Mouse (Mus musculus): ENCODE measurements around the gene Mpp2.

The Mpp2 gene

DNA sequence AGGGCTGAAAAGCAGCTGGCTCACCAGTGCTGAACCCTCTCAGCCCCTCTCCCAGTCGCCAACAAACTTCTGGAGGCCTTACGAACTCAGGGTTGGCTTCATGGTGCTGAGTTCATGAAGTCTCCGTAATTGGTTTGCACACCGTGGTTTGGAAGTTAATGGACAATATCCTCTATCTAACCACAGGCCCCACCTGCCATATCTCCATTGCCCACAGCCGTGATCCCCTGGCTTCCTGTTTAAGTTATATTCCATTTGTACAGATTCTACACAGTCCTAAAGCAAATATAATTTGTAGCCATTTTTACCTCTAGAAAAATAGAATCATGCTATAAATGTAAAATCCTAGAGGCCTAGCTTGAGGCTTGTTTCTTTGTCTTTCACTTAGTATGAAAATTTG, 15.6 kb downstream of the Mpp2 start:
- DNase-seq (ENCODE audit: extremely low spot score, low read depth, low spot score), result no peak

DNA sequence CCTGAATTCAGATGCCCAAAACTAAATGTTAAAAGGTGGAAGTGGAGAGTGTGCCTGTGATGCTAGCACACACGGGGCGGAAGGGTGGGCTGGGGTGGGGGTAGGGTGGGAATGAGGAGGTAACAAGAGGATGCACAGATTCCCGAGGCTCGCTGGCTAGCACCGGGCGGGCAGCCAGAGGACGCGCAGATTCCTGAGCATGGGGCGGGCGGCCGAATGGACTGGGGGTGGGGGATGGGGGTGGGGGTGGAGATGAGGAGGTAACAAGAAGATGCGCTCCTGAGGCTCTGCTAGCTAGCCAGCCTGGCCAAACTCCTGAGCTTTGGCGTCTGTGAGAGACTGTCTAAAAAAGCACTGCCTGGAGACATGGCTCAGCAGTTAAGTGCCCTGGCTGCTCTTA, 17.9 kb downstream of the Mpp2 start:
- no peak for DNase-seq (ENCODE audit: extremely low spot score, low read depth, low spot score)

DNA sequence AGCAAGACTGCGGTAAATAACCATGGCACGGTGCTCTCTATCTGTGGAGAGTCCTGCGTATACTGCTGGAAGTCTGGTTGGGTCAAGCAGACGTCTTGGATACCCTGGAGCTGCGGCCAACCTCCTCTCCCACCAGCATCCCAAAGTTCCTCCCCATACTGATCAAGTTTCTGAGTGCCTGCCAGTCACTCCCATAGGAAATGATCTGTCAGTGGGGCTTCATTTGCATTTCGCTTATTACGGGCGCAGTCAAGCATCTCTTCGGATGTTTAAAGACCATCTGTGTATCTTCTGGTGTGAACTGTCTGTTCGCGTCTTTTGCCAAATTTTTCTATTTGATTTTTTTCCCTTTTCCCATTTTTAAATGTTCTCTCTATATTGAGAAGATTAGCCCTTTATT, 18.7 kb downstream of the Mpp2 start:
- DNase-seq (ENCODE audit: extremely low spot score, low read depth, low spot score), result no peak

DNA sequence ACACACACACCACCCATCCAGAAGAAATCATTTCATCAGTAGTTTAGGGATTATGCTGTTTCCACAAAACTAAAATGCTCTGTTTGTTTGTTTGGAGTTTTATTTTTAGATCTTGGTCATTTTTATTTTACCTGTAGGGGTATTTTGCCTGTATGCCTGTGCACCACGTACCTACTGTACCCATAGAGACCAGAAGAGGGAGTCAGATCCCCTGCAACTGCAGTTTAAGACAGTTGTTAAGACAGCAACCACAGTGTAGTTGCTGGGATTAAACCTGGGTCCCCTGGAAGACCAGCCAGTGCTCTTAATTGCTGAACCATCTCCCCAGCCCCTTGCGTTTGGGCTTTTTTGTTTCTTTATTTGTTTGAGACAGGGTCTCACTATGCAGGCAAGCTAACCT, 19.3 kb downstream of the Mpp2 start:
- DNase-seq (ENCODE audit: extremely low spot score, low read depth, low spot score), result no peak

DNA sequence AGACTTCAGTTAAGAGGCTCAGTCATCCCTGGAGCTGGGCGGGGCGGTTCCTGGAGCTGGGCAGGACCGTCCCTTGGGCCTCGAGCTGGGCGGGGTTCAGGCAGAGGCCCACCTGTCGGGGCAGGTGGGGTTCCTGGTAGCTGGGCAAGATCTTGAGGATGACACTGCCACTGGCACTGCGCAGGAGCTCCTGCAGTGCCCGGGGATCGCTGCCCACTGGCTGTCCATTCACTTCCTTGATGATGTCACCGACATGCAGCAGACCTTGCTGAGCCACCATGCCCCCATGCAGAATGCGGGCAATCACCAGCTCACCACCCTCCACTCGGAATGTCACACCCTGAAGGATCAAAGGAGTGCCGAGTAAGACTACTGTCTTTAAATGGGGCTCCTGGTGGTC, 25.2 kb downstream of the Mpp2 start:
- no peak for DNase-seq (ENCODE audit: extremely low spot score, low read depth, low spot score)

DNA sequence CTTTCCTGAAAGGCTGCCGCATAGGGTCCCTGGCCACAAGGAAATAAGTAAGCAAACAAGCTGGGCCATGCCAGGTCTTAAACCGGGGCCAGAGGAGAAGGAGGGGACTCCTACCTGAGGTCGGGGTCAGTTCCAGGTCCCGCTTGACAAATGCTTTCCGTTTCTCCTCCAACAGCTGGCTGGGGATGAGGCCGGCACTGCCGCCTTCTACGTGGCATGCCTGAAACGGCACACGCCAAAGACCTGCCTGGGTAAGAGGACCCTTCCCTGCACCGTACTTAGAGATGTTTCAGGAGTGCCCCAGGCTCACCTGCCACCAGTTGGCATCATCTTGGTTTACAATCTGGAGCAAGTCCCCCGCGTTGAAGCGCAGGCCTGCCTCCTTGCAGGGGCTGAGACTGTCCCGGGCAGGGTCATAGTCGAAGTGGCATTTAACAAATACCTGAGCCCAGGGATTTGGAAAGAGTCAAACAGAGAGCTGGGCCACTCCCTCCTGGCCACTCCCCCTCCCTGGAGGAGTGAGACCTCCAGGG, 26.3 kb downstream of the Mpp2 start:
- no peak for DNase-seq (ENCODE audit: extremely low spot score, low read depth, low spot score)

DNA sequence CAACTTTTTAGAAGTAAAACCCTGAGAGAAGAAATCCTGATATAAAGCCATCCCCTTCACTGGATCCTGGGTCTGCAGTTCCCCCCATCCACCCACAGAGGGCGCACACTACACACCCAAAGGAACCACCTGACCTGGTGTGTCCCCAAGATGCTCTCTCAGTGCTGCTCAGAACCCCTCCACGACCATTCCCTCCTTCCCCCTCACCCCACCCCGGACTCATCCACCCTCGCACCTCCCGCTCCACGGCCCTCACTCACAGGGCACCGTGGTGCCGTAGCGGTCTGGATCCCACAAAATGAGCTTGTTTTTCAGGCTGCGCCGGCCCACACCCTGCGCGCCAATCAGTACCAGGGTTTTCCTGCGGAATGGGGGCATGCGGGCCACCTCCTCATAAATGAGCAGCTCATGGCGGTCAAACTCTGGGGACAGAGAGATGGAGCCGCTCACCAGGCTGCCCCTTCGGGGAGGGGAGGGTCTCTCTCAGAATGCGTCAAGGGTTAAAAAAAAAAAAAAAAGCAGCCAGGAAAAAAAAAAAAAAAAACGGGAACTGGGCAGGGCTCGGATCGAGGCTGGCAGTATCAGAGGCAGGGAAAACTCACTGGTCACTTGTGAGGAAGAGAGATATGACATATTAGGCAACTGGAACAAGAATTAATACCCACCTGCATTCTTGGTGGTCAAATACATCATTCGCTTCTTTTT, 26.9 kb downstream of the Mpp2 start:
- peak; percentile 50 for DNase-seq (ENCODE audit: extremely low spot score, low read depth, low spot score)

DNA sequence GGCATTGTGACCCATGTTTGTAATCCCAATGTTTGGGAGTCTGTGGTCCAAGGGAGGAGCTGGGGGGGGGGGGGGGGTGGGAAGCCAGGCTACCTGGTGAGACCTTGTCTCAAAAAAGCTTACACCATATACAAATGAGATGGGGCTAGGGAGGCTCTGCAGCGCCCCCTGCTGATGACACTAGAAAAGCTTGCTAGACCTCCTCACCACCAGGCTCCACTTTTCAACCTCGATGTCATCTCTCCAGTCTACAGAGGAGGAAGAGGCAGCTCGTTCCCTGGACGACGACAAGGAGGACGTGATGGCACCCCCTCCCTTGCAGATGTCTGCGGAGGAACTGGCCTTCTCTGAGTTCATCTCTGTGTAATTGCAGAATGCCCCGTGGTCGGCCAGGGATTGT, 34.5 kb downstream of the Mpp2 start:
- no peak for DNase-seq (ENCODE audit: extremely low spot score, low read depth, low spot score)

DNA sequence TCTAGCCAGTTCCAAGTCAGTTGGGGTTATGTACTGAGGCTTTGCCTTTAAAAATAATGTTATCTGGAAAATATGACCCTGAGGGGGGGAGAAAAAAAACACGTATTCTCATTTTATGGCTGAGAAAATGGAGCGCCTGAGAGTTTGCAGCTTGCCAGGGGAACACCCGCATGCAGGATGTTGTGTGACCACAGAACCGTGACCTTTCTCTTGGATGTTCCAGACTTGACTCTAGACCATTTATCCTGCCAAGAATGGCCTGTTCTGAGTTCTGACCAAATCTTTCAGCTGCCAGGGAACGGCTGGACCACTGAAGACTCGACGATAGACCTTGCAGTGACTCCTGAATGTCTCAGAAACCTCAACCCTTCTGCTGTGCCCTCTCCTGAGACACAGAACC, 35.1 kb downstream of the Mpp2 start:
- DNase-seq (ENCODE audit: extremely low spot score, low read depth, low spot score), result no peak

DNA sequence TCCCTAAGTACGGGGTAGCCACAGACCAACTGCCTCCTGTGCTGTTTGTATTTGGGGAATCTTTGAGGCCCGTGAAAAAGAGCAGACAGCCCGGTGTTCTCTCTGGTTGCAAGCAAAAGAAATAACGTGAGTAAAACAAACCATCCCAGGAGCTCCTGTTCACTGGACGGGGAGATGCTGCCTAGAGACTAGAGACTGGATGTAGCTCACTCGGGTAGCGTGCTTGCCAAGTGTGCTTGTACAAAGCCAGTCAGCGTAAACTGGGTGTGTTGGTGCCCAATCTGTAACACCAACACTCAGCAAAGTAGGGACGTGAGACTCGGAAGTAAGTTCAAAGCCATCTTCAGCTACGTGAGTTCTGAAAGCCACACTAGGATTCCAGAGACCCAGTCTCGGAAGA, 35.6 kb downstream of the Mpp2 start:
- no peak for DNase-seq (ENCODE audit: extremely low spot score, low read depth, low spot score)

DNA sequence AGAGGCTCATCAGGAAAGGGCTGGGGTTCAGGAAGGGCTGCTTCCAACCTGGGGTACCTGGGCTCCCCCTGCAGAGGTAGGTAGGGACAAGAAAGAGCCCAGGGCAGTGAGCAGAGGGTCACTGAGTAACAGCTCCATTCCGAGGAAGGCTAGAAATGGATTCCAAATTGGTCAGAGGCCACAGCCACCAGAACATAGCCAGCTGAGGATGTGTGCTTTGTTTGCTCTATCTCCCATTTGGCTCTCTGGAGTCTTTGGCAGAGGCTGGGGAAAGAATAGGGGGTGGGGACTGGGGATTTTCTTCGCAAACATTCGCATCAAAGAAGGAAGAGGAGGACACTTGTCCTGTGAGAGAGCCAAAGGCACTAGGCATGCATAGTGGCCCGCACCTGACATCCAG, 36.4 kb downstream of the Mpp2 start:
- DNase-seq (ENCODE audit: extremely low spot score, low read depth, low spot score), result no peak

DNA sequence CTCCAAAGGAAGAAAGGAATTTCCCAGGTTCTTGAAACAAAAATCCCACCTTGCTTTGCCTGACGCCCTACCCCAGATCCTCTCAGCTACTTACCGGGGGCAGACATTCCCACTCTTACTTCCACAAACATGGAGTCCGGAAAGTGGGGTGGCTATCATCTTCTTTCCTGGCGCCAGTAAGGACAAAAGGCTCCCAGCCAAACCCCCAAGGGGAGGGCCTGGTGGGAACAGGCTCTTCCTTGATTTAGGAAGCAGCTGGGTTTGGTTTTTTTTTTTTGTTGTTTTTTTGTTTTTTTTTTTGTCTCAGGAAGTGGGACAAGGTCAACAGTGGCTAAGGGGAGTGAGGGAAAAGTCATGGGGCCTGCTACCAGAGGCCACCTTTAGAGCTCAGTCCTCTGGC, 36.8 kb downstream of the Mpp2 start:
- DNase-seq (ENCODE audit: extremely low spot score, low read depth, low spot score), result no peak

DNA sequence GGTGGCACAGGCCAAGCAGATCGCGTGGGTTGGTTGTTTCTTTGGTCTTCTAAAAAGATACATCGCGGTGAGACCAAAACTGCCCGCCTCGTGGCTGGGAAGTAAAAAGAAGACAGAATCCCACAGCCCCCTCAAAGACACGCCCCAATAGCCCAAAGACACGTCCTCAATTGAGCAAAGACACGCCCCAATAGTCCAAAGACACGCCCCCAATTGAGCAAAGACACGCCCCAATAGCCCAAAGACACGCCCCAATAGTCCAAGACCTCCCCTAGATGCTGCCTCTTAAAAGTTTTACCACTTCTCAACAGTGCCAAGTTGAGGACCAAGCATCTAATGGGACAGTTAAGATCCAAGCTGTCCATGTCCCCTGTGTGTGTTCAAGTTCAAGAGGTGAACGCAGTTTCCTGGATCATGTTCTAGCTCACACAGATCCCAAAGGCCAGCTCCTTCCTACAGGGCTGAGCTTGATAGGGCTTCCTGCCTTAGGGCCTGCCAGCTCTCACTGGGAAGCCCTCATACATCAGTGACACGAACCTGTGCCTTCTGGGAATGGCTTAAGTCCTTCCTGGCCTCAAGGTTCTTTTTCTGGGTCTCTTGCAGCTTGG, 38.3 kb downstream of the Mpp2 start:
- no peak for DNase-seq (ENCODE audit: extremely low spot score, low read depth, low spot score)

DNA sequence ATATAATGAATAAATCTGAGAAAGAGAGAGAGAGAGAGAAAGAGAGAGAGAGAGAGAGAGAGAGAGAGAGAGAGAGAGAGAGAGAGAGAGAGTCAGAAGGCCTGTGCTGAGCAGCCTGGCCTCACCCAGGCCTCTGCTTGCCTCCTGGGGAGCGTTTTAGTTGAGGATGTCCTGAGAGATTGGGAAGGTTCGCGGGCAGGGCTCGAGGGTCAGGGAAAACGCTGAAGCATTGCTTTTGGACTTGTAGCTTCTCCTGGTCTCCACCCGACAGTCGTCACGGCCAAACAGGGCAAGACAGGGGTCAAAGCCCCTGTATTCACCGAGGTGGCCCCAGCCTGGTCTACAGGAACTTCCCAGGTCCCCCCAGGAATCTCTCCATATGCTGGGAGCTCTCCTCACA, 41.7 kb downstream of the Mpp2 start:
- DNase-seq (ENCODE audit: extremely low spot score, low read depth, low spot score), result no peak

DNA sequence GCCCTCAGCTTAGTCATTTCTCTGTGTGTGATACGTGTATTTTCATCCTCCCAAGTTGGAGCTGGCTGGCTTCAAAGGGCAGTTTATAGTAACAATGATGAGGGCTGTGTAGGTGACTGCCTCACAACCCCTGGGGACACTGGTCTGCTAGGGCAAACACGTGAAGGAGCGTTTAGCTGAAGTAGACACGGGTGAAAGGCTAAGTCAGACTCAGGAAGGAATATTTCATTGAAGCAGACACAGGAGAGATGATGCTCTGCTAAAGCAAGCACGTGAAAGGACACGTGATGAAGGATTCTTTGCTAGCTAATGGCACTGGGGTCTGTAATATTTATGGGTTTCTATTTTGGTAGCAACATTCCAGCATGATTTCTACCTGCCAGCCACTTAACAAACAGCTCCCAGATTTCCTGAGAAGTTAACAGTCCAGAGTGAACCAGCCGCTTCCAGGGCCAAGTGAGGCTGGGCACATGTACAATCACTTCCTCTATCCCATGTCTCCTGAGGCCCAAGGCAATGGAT, 43.6 kb downstream of the Mpp2 start:
- DNase-seq (ENCODE audit: extremely low spot score, low read depth, low spot score), result no peak

DNA sequence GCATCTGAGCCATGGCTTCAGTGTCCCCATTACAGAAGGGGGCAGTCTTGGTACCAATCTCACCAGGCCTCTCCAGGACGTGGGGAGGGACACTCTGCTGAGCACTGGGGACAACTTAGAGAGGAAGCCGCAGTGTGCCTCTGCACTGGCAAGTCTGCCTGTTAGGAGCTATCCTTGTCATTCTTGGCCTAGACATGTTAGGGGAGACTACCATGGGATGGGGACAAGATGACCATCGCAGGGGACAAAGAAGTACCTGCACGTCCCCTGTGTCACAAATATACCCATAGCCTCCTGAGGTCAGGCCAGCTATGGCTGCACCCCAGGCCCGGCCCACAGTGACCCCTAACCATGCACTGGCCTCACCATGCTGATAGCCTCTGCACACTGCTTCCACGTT, 44.9 kb downstream of the Mpp2 start:
- DNase-seq (ENCODE audit: extremely low spot score, low read depth, low spot score), result no peak

DNA sequence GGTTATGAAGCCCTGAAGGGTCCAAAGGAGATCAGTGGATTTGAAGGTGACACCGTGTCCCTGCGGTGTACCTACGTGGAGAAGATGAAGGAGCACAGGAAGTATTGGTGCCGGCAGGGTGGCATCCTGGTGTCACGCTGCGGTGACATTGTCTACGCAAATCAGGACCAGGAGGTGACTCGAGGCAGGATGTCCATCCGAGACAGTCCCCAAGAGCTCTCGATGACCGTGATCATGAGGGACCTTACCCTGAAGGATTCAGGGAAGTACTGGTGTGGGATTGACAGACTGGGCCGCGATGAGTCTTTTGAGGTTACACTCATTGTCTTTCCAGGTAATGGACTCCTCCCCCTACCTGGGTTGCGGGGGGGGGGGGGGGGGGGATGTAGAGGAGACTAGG, 45.3 kb downstream of the Mpp2 start:
- no peak for DNase-seq (ENCODE audit: extremely low spot score, low read depth, low spot score)

DNA sequence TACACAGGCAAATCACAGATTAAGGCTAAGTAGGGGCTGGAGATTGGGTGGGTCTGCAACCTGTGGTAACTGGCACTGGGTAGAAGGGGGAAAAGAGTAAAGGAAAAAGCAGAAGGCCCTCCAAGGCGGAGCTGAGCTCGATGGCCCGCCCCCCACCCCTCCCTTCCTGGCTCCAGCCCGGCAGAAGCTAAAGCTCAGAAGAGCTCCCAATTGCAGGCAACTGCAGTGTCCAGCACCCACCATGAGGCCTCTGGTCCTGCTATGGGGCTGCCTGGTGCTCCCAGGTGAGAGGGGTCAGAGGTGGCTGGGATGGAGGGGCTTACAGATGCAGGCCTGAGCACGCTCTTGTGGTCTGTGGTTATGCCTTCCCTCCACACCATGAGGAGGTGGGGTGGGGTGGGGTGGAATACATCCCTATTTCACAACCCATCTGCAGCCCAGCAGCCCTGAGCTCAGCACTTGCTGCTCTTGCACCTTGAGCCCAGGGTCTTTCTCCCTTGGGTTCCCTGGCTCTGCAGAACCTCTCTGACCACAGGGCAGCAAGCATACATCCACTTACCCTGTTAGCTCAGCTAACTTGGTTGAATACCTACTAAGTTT, 46.9 kb downstream of the Mpp2 start, which contains the start of gene Cd300lg:
Cd300lg (plus strand) TSS at position 160 of the 600 bp plus-strand sequence.
- DNase-seq (ENCODE audit: extremely low spot score, low read depth, low spot score), result no peak

DNA sequence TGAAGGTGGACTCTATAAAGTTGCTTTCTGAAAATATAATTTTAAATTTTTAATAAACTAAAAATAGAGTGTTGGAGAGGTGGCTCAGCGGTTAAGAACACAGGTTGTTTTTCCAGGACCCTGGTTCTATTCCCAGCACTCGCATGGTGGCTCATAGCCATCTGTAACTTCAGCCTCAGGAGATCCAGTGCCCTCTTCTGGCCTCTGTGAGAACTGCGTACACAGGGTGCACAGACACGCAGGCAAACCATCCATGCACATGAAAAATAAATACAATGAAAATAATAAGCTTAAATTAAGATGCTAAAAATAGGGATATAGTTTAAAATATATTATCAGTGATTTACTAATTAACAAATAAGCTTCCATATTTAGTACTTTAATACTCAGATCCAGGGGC, 47.7 kb downstream of the Mpp2 start:
- DNase-seq (ENCODE audit: extremely low spot score, low read depth, low spot score), result no peak

DNA sequence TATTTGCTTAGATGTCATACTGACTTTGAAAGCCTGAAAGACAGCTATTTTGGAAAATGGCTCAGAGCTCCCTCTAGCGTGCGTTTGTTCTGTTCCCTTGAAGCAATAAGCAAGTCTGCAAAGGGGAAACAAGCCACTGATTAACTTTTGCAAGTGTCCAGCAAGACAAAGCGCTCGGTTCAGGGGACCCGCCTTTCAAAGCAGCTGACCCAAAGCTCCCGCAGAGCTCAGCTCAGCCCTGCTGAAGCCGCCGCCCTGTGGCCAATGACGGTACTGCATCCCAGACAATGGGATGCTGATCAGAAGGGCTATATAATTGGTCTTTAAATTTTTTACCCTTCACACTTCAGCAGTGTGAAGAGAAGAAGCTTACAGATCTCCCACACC, 48.2 kb downstream of the Mpp2 start:
- DNase-seq (ENCODE audit: extremely low spot score, low read depth, low spot score), result peak; percentile 82

DNA sequence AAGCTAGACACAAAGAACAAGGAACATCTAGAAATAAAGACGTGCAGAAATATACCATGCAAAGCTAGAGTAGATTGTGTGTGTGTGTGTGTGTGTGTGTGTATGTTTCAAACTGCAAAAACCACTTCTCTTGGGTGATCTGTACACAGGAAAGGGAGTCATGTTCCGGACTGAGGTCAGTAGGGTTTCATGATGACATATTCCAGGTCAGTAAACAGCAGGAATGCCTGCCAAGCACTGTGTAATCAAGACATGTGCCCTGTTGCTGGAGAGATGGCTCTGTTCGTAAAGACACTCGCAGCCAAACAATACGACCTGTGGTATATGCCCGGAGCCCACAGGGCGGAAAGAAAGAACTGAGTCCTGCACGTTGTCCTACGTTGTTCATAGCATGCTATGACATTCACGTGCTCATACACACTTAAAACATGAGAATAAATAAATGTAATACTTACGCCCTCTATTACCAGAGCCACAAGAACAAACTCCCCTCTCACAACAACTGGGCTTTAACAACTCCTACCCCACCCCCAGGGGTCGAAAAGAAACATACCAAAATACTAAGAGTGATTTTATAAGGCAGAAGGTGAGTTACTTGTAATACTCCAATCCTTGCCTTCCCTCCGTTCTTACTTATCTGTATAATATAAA, 48.7 kb downstream of the Mpp2 start:
- no peak for DNase-seq (ENCODE audit: extremely low spot score, low read depth, low spot score)

DNA sequence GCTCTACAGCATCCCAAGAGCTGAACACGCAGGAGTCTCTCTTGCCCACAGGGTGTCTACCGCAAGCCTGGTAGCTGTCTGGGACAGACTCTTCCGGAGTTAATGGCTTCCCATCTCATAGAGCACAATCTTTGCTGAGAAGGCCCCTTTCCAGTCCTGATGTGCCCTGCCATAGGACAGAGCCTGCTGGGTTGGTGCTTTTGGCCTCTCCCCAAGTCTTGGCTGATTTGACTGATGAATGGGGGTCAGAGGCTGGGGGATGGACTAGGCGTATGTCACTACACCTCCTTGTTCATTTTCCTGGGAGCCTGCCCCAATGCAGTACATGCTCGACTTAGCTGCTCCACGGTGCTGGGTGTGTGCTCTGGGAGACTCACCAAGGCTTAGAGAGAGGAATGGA, 50.5 kb downstream of the Mpp2 start:
- no peak for DNase-seq (ENCODE audit: extremely low spot score, low read depth, low spot score)
